Mouse (Mus musculus): Measurements from ENCODE around the gene Aif1l. TPM values are rescaled to one million over a fixed set of nuclear protein-coding genes. Genes with fewer than 3 reads are reported as not detected.

Aif1l gene
- polyA plus RNA-seq, 1 experiment from 2014 or later, result 61.0 TPM

Other genes starting within 250 kb of the Aif1l start
- 0.15 and 0.18 TPM in 2 replicates for gene Qrfp, start 139.6 kb upstream of the Aif1l start, polyA plus RNA-seq (2016; fragmentation: Nextera tagmentation; extraction: Ambion mirVana)
- 0.52 and 0.78 TPM in 2 replicates for gene Fibcd1, start 104.1 kb upstream of the Aif1l start, polyA plus RNA-seq (2016; fragmentation: Nextera tagmentation; extraction: Ambion mirVana)
- 1.8 and 2.5 TPM in 2 replicates for gene Lamc3, start 62.8 kb upstream of the Aif1l start, polyA plus RNA-seq (2016; fragmentation: Nextera tagmentation; extraction: Ambion mirVana)
- 81.1 and 82.9 TPM in 2 replicates for gene Nup214, start 24.3 kb downstream of the Aif1l start, polyA plus RNA-seq (2016; fragmentation: Nextera tagmentation; extraction: Ambion mirVana)
- gene Fam78a, start 134.7 kb downstream of the Aif1l start, polyA plus RNA-seq (2016; fragmentation: Nextera tagmentation; extraction: Ambion mirVana), result 2.6 and 3.2 TPM in 2 replicates
- gene Plpp7, start 145.4 kb downstream of the Aif1l start, polyA plus RNA-seq (2016; fragmentation: Nextera tagmentation; extraction: Ambion mirVana), result 7.0 and 7.3 TPM in 2 replicates
- 81.8 and 83.2 TPM in 2 replicates for gene Prrc2b, start 200.9 kb downstream of the Aif1l start, polyA plus RNA-seq (2016; fragmentation: Nextera tagmentation; extraction: Ambion mirVana)

Measured in embryonic facial prominence, embryonic 12.5 days (tissue).